Mouse (Mus musculus) MEL (cell line): ENCODE data around the gene Cpne2. TPM values are rescaled to one million over a fixed set of nuclear protein-coding genes. Genes with fewer than 3 reads are reported as not detected.

Source experiments
- DNase-seq: peaks from one replicate; pipeline ENCODE4 v3.0.0; 2011; ENCODE audit warnings: low read depth, low spot score
- H3K27ac ChIP-seq: 2 replicates; pipeline ENCODE4 v1.5.1; 2012; ENCODE audit warnings: low read depth, mild to moderate bottlenecking, control low read depth, low read length, moderate library complexity; ENCODE audit not compliant: control insufficient read depth
- H3K27me3 ChIP-seq, 2 experiments: fragments of 150-350 bp in 1 of 2; sonication (generic) in 1 of 2; 2 replicates each; pipeline ENCODE4 v1.6.1; 2012; ENCODE audit warnings: low read length in 2 of 2, mild to moderate bottlenecking in 2 of 2, improper control_type of control experiment in 1 of 2, moderate library complexity in 1 of 2; ENCODE audit not compliant: insufficient read depth in 2 of 2, control insufficient read depth in 1 of 2
- H3K36me3 ChIP-seq, 2 experiments: 2 replicates each; pipeline ENCODE4 v1.6.1; 2012 to 2014; ENCODE audit warnings: low read length in 2 of 2, improper control_type of control experiment in 1 of 2, inconsistent platforms in 1 of 2, mild to moderate bottlenecking in 1 of 2; ENCODE audit not compliant: insufficient read depth in 2 of 2, control insufficient read depth in 1 of 2
- H3K4me1 ChIP-seq, 2 experiments: fragments of 150-350 bp in 1 of 2; sonication (generic) in 1 of 2; 2 replicates each; pipeline ENCODE4 v1.6.1; 2012; ENCODE audit warnings: low read length in 2 of 2, improper control_type of control experiment in 1 of 2, mild to moderate bottlenecking in 1 of 2; ENCODE audit not compliant: insufficient read depth in 2 of 2, control insufficient read depth in 1 of 2
- H3K4me3 ChIP-seq, 2 experiments: fragments of 150-350 bp in 1 of 2; sonication (generic) in 1 of 2; 2 replicates each; pipeline ENCODE4 v1.5.1; 2012; ENCODE audit warnings: low read depth in 2 of 2, low read length in 2 of 2, mild to moderate bottlenecking in 2 of 2, moderate library complexity in 2 of 2, control low read depth in 1 of 2, improper control_type of control experiment in 1 of 2; ENCODE audit not compliant: control insufficient read depth in 1 of 2, insufficient read depth in 1 of 2
- H3K79me2 ChIP-seq: 2 replicates; pipeline ENCODE4 v1.6.1; 2012; ENCODE audit warnings: mild to moderate bottlenecking, low read length, moderate library complexity; ENCODE audit not compliant: control insufficient read depth, poor library complexity, insufficient read depth
- H3K9ac ChIP-seq: 2 replicates; pipeline ENCODE4 v1.6.1; 2012; ENCODE audit warnings: low read depth, mild to moderate bottlenecking, control low read depth, low read length, moderate library complexity; ENCODE audit not compliant: control insufficient read depth, poor library complexity, severe bottlenecking
- H3K9me3 ChIP-seq: fragments of 150-350 bp; sonication (generic); replicated peaks from 2 replicates; pipeline ENCODE4 v1.6.1; 2012; ENCODE audit warnings: mild to moderate bottlenecking, low read length, improper control_type of control experiment, moderate library complexity; ENCODE audit not compliant: insufficient read depth
- CTCF ChIP-seq, 3 experiments: IDR thresholded peaks in 2 of 3; conservative IDR thresholded peaks in 1 of 3; 2 replicates each; pipeline ENCODE4 v1.5.1; 2011 to 2012; ENCODE audit warnings: low read length in 3 of 3, low read depth in 2 of 3, mild to moderate bottlenecking in 2 of 3, improper control_type of control experiment in 1 of 3, inconsistent platforms in 1 of 3, mixed read lengths in 1 of 3, moderate library complexity in 1 of 3; ENCODE audit not compliant: control insufficient read depth in 1 of 3, insufficient read depth in 1 of 3, poor library complexity in 1 of 3, severe bottlenecking in 1 of 3
- EP300 ChIP-seq, 2 experiments: IDR thresholded peaks; 2 replicates each; pipeline ENCODE4 v1.6.1; 2011; ENCODE audit warnings: improper control_type of control experiment in 2 of 2, low read length in 2 of 2, low read depth in 1 of 2, mild to moderate bottlenecking in 1 of 2
- GATA1 ChIP-seq: IDR thresholded peaks from 2 replicates; pipeline ENCODE4 v1.6.1; 2011; ENCODE audit warnings: low read depth, low read length, improper control_type of control experiment
- HCFC1 ChIP-seq: IDR thresholded peaks from 2 replicates; pipeline ENCODE4 v1.6.1; 2012; ENCODE audit warnings: low read depth, mild to moderate bottlenecking, inconsistent platforms, low read length, improper control_type of control experiment, moderate library complexity
- MAFK ChIP-seq: IDR thresholded peaks from 2 replicates; pipeline ENCODE4 v1.6.1; 2011; ENCODE audit warnings: low read depth, mild to moderate bottlenecking, low read length, improper control_type of control experiment, borderline replicate concordance
- MAX ChIP-seq: IDR thresholded peaks from 2 replicates; pipeline ENCODE4 v1.6.1; 2011; ENCODE audit warnings: low read length, improper control_type of control experiment
- MAZ ChIP-seq: IDR thresholded peaks from 2 replicates; pipeline ENCODE4 v1.6.1; 2012; ENCODE audit warnings: low read depth, mild to moderate bottlenecking, inconsistent platforms, low read length, improper control_type of control experiment
- MXI1 ChIP-seq: IDR thresholded peaks from 2 replicates; pipeline ENCODE4 v1.6.1; 2011; ENCODE audit warnings: mild to moderate bottlenecking, low read depth, low read length, improper control_type of control experiment
- MYB ChIP-seq: IDR thresholded peaks from 2 replicates; pipeline ENCODE4 v1.6.1; 2011; ENCODE audit warnings: mild to moderate bottlenecking, low read depth, low read length, improper control_type of control experiment
- MYC ChIP-seq: IDR thresholded peaks from 2 replicates; pipeline ENCODE4 v1.6.1; 2011; ENCODE audit warnings: low read depth, mild to moderate bottlenecking, low read length, improper control_type of control experiment, moderate library complexity
- NELFE ChIP-seq: IDR thresholded peaks from 2 replicates; pipeline ENCODE4 v1.6.1; 2011; ENCODE audit warnings: low read depth, low read length, improper control_type of control experiment
- NRF1 ChIP-seq: IDR thresholded peaks from 2 replicates; pipeline ENCODE4 v1.6.1; 2014; ENCODE audit warnings: low read depth, mild to moderate bottlenecking, inconsistent platforms, low read length, improper control_type of control experiment, moderate library complexity; ENCODE audit not compliant: poor library complexity, insufficient read depth, severe bottlenecking
- POLR2A ChIP-seq, 2 experiments: IDR thresholded peaks; 2 replicates each; pipeline ENCODE4 v1.6.1; 2011 to 2012; ENCODE audit warnings: low read length in 2 of 2, mild to moderate bottlenecking in 2 of 2, control low read depth in 1 of 2, improper control_type of control experiment in 1 of 2, low read depth in 1 of 2, moderate library complexity in 1 of 2; ENCODE audit not compliant: control insufficient read depth in 1 of 2, insufficient read depth in 1 of 2, poor library complexity in 1 of 2
- POLR2AphosphoS5 ChIP-seq: IDR thresholded peaks from 2 replicates; pipeline ENCODE4 v1.6.1; 2012; ENCODE audit warnings: low read depth, borderline replicate concordance, mild to moderate bottlenecking, inconsistent platforms, low read length, moderate library complexity, mixed read lengths
- RAD21 ChIP-seq: IDR thresholded peaks from 2 replicates; pipeline ENCODE4 v1.6.1; 2011; ENCODE audit warnings: mild to moderate bottlenecking, low read depth, low read length, improper control_type of control experiment
- RCOR1 ChIP-seq: IDR thresholded peaks from 2 replicates; pipeline ENCODE4 v1.6.1; 2012; ENCODE audit warnings: low read depth, mild to moderate bottlenecking, inconsistent platforms, low read length, improper control_type of control experiment
- TBP ChIP-seq: IDR thresholded peaks from 2 replicates; pipeline ENCODE4 v1.8.0; 2011; ENCODE audit warnings: low read depth, low read length, improper control_type of control experiment
- TCF12 ChIP-seq: IDR thresholded peaks from 2 replicates; pipeline ENCODE4 v1.6.1; 2014; ENCODE audit warnings: low read depth, mild to moderate bottlenecking, inconsistent platforms, low read length, improper control_type of control experiment, moderate library complexity
- USF1 ChIP-seq: IDR thresholded peaks from 2 replicates; pipeline ENCODE4 v1.6.1; 2014; ENCODE audit warnings: low read depth, mild to moderate bottlenecking, inconsistent platforms, low read length, improper control_type of control experiment, moderate library complexity
- USF2 ChIP-seq, 2 experiments: IDR thresholded peaks; 2 replicates each; pipeline ENCODE4 v1.6.1; 2011 to 2012; ENCODE audit warnings: improper control_type of control experiment in 2 of 2, low read length in 2 of 2, borderline replicate concordance in 1 of 2, inconsistent platforms in 1 of 2, low read depth in 1 of 2, mild to moderate bottlenecking in 1 of 2; ENCODE audit not compliant: insufficient read depth in 1 of 2
- ZC3H11A ChIP-seq: IDR thresholded peaks from 2 replicates; pipeline ENCODE4 v1.6.1; 2012; ENCODE audit warnings: low read depth, mild to moderate bottlenecking, inconsistent platforms, low read length, improper control_type of control experiment
- ZKSCAN1 ChIP-seq: IDR thresholded peaks from 2 replicates; pipeline ENCODE4 v1.6.1; 2012; ENCODE audit warnings: low read depth, mild to moderate bottlenecking, inconsistent platforms, low read length, improper control_type of control experiment, moderate library complexity
- ZMIZ1 ChIP-seq: IDR thresholded peaks from 2 replicates; pipeline ENCODE4 v1.6.1; 2012; ENCODE audit warnings: low read depth, mild to moderate bottlenecking, inconsistent platforms, low read length, improper control_type of control experiment, moderate library complexity
- ZNF384 ChIP-seq: IDR thresholded peaks from 2 replicates; pipeline ENCODE4 v1.6.1; 2012; ENCODE audit warnings: low read depth, mild to moderate bottlenecking, inconsistent platforms, low read length, improper control_type of control experiment
- polyA plus RNA-seq, 2 experiments: library from polyadenylated mRNA; stranded (reverse) in 1 of 2; unstranded in 1 of 2; fragments of >175 nt in 1 of 2; fragments of >200 nt in 1 of 2; gene quantifications; 2 replicates each; pipeline versions ENCODE4 v1.2.1 to v1.2.4; 2012; ENCODE audit warnings: low replicate concordance in 2 of 2, low read depth in 1 of 2; ENCODE audit not compliant: insufficient read length in 2 of 2, insufficient read depth in 1 of 2, missing spikeins in 1 of 2
- total RNA-seq: library from RNA; depleted of rRNA; stranded (reverse); fragments of 300-350 nt; gene quantifications from 2 replicates; pipeline ENCODE4 v1.2.3, GENCODE M21; 2012

Gene Cpne2
- total and polyA plus RNA-seq, 3 experiments: 19.1 to 29.7 TPM; not detected in 1

- no peaks in the 10 kb centered on the region for H3K9me3 ChIP-seq
- TF ChIP-seq GATA1 (0 out of 2 replicates have a peak, but pooled peaks have one; percentile 22), TCF12 (0 out of 2 replicates have a peak, but pooled peaks have one; percentile 38), POLR2A (IDR thresholded peaks at IDR 0.05; ENCODE audit: control insufficient read depth in 1 of 2, insufficient read depth in 1 of 2, low read depth in 1 of 2, low read length in 2 of 2, poor library complexity in 1 of 2) (no peak), EP300 (IDR thresholded peaks at IDR 0.05; ENCODE audit: low read depth in 1 of 2, low read length in 2 of 2) (peak; percentile 31 to 38; a peak in 2 of 4 replicates), NELFE (no peak), USF1 (no peak), RAD21 (no peak), HCFC1 (no peak)
- H3K36me3 ChIP-seq: no peaks in the 10 kb centered on the region
- peaks cover 3 to 13% of the 10 kb centered on the region in 2 experiments; a peak in 3 of 4 replicates for H3K27me3 ChIP-seq
- no peaks in the 10 kb centered on the region; a peak in 1 of 4 replicates for H3K4me1 ChIP-seq
- no peak overlapping the region for H3K27ac ChIP-seq
- H3K9ac ChIP-seq: no peak overlapping the region
- DNase-seq: no peak
- no peaks in the 10 kb centered on the region for H3K79me2 ChIP-seq
- no peak overlapping the region for H3K4me3 ChIP-seq
Measured at GRCm38 (mm10) chr8:94515430-94516208, 17.2 kb upstream of the Cpne2 start.

GRCm38 (mm10) chr8:94516209-94516593 lies 16.6 kb upstream of the Cpne2 start:
- Histone ChIP-seq H3K36me3 (no peaks in the 10 kb centered on the region), H3K9ac (no peak overlapping the region), H3K9me3 (no peaks in the 10 kb centered on the region), H3K27ac (no peak overlapping the region), H3K79me2 (no peaks in the 10 kb centered on the region), H3K4me1 (no peaks in the 10 kb centered on the region; a peak in 1 of 4 replicates), H3K27me3 (peaks cover 3 to 13% of the 10 kb centered on the region in 2 experiments; a peak in 3 of 4 replicates), H3K4me3 (no peak overlapping the region)
- TF ChIP-seq TBP: no peak
- no peak for TF ChIP-seq CTCF (IDR thresholded peaks at IDR 0.05 in 2 of 3, conservative IDR thresholded peaks at IDR 0.05 in 1 of 3; ENCODE audit: control insufficient read depth in 1 of 3, insufficient read depth in 1 of 3, low read depth in 2 of 3, low read length in 3 of 3, poor library complexity in 1 of 3, severe bottlenecking in 1 of 3)
- no peak for TF ChIP-seq EP300 (IDR thresholded peaks at IDR 0.05; ENCODE audit: low read depth in 1 of 2, low read length in 2 of 2)
- no peak for TF ChIP-seq MYC
- TF ChIP-seq MAX: no peak
- TF ChIP-seq ZC3H11A: no peak
- no peak for TF ChIP-seq MAZ
- no peak for TF ChIP-seq ZKSCAN1
- TF ChIP-seq POLR2AphosphoS5: no peak
- no peak for TF ChIP-seq ZMIZ1
- TF ChIP-seq NRF1: no peak
- no peak for TF ChIP-seq ZNF384
- TF ChIP-seq POLR2A (IDR thresholded peaks at IDR 0.05; ENCODE audit: control insufficient read depth in 1 of 2, insufficient read depth in 1 of 2, low read depth in 1 of 2, low read length in 2 of 2, poor library complexity in 1 of 2): no peak
- no peak for TF ChIP-seq MYB
- no peak for TF ChIP-seq TCF12
- no peak for TF ChIP-seq MXI1
- TF ChIP-seq USF2 (IDR thresholded peaks at IDR 0.05; ENCODE audit: borderline replicate concordance in 1 of 2, insufficient read depth in 1 of 2, low read depth in 1 of 2, low read length in 2 of 2): no peak
- TF ChIP-seq MAFK: no peak
- TF ChIP-seq RCOR1: no peak
- DNase-seq: peak; percentile 24
